ENCODE assay signal across 16 mouse cellular contexts in genomic region chr11:51917951-51918350, GRCm38 (mm10). TPM values are rescaled to one million over a fixed set of nuclear protein-coding genes. Genes with fewer than 3 reads are reported as not detected.
DNase-seq lines count a peak whose midpoint lies in the region; ATAC-seq and TF ChIP-seq lines count a peak whose summit lies in the region.
"Had no signal": no experiment of that assay in that cellular context is flagged by ENCODE, and none has a peak within 500 bp of the region (broad histone marks: within the 10 kb centered on the region; RNA-seq: fewer than 3 reads in every experiment).

No protein-coding gene starts in this region.

- H3K27me3 ChIP-seq in lung, embryonic 14.5 days (ENCODE audit: insufficient read depth, low read length) = no peaks in the 10 kb centered on the region
- H3K27me3 ChIP-seq in lung, embryonic 15.5 days = no peaks in the 10 kb centered on the region
- no peaks in the 10 kb centered on the region for H3K27me3 ChIP-seq in hindbrain, embryonic 14.5 days (ENCODE audit: control insufficient read depth, insufficient read depth, low read length)

- no peak for TF ChIP-seq POLR2A in lung, adult 2 months (IDR thresholded peaks at IDR 0.05; ENCODE audit: borderline replicate concordance, extremely low read depth, low read depth, low read length)

- no peak for TF ChIP-seq CTCF in lung, embryonic 14.5 days (IDR thresholded peaks at IDR 0.05; ENCODE audit: low read depth)
- TF ChIP-seq CTCF in lung, adult 2 months (IDR thresholded peaks at IDR 0.05; ENCODE audit: insufficient read depth, low read length) = no peak

- H3K36me3 ChIP-seq in lung, embryonic 14.5 days (ENCODE audit: insufficient read depth) = no peaks in the 10 kb centered on the region
- no peaks in the 10 kb centered on the region for H3K36me3 ChIP-seq in lung, embryonic 15.5 days
- H3K36me3 ChIP-seq in hindbrain, embryonic 14.5 days (replicated peaks; ENCODE audit: control insufficient read depth, insufficient read depth) = no peaks in the 10 kb centered on the region
- H3K36me3 ChIP-seq: midbrain, embryonic 10.5 days had no signal

- 0 out of 2 replicates have a peak overlapping the region, but pooled peaks have one; percentile 8 for H3K27ac ChIP-seq in lung, embryonic 14.5 days (ENCODE audit: low read depth)
- peak overlapping the region; percentile 97 for H3K27ac ChIP-seq in lung, embryonic 15.5 days
- H3K27ac ChIP-seq in hindbrain, embryonic 14.5 days = no peak overlapping the region
- H3K27ac ChIP-seq: left cerebral cortex, adult 2 months; midbrain, embryonic 10.5 days had no signal

- peak; percentile 49 for DNase-seq in adrenal gland, adult 2 months
- DNase-seq in adrenal gland, postnatal 25 days = no peak
- peak; percentile 66 for DNase-seq in lung, embryonic 14.5 days
- DNase-seq in lung, adult 2 months = no peak
- no peak for DNase-seq in urinary bladder, adult 18-20 months (ENCODE audit: low spot score in 2 of 2)
- DNase-seq in left cerebral cortex, adult 11 months (ENCODE audit: low spot score) = no peak
- DNase-seq in hindbrain, embryonic 14.5 days (ENCODE audit: low spot score) = no peak
- DNase-seq: adrenal gland, postnatal 10 days; cerebellum, adult 18-20 months; embryo, embryonic 11 days; liver had no signal

- H3K4me3 ChIP-seq in lung, embryonic 14.5 days (ENCODE audit: low read depth, low read length) = no peak overlapping the region
- no peak overlapping the region for H3K4me3 ChIP-seq in lung, adult 2 months (replicated peaks; ENCODE audit: extremely low read depth, low read depth, low read length)
- H3K4me3 ChIP-seq in lung, embryonic 15.5 days = no peak overlapping the region
- H3K4me3 ChIP-seq in hindbrain, embryonic 14.5 days (replicated peaks; ENCODE audit: low read length) = no peak overlapping the region
- H3K4me3 ChIP-seq: erythroblast, embryonic 14.5 days; left cerebral cortex, adult 2 months; midbrain, embryonic 10.5 days had no signal

- no peaks in the 10 kb centered on the region for H3K9me3 ChIP-seq in lung, embryonic 14.5 days (ENCODE audit: low read depth, low read length)
- H3K9me3 ChIP-seq in lung, embryonic 15.5 days = no peaks in the 10 kb centered on the region
- no peaks in the 10 kb centered on the region for H3K9me3 ChIP-seq in hindbrain, embryonic 14.5 days (ENCODE audit: control insufficient read depth, low read length)

- WGBS in lung, embryonic 14.5 days = 37% methylated on average over 2 of the region's 2 CpGs
- WGBS in lung, adult 2 months = 63% methylated on average over 2 of the region's 2 CpGs
- WGBS in lung, embryonic 15.5 days = 52% methylated on average over 2 of the region's 2 CpGs
- 75% methylated on average over 2 of the region's 2 CpGs for WGBS in hindbrain, embryonic 14.5 days

- no peak overlapping the region for H3K9ac ChIP-seq in lung, embryonic 14.5 days
- no peak overlapping the region for H3K9ac ChIP-seq in lung, embryonic 15.5 days
- no peak overlapping the region for H3K9ac ChIP-seq in hindbrain, embryonic 14.5 days

- peaks cover 21% of the 10 kb centered on the region for H3K4me1 ChIP-seq in lung, embryonic 14.5 days (ENCODE audit: insufficient read depth)
- peaks cover 18% of the 10 kb centered on the region for H3K4me1 ChIP-seq in lung, adult 2 months (ENCODE audit: control insufficient read depth, insufficient read depth, low read length)
- peaks cover 36% of the 10 kb centered on the region for H3K4me1 ChIP-seq in lung, embryonic 15.5 days
- H3K4me1 ChIP-seq in hindbrain, embryonic 14.5 days (replicated peaks; ENCODE audit: control insufficient read depth, insufficient read depth, low read length) = peaks cover 11% of the 10 kb centered on the region

- no peak overlapping the region for H3K4me2 ChIP-seq in lung, embryonic 14.5 days
- H3K4me2 ChIP-seq in lung, embryonic 15.5 days = no peak overlapping the region; the same call in 1 of the 2 replicates
- no peak overlapping the region for H3K4me2 ChIP-seq in hindbrain, embryonic 14.5 days (replicated peaks)
- H3K4me2 ChIP-seq: heart, embryonic 11.5 days had no signal

- no peak for ATAC-seq in lung, embryonic 14.5 days (ENCODE audit: insufficient read depth)
- ATAC-seq in lung, embryonic 15.5 days (ENCODE audit: borderline replicate concordance, extremely low read depth, low FRiP score, low TSS enrichment) = no peak
- ATAC-seq in hindbrain, embryonic 14.5 days (ENCODE audit: low FRiP score) = no peak

RNA-seq across cellular contexts. Expression of gene Cdkn2aipnl, which starts 49.5 kb away (rescaled TPM):
- total RNA-seq in adrenal gland, adult 2 months (2021) = 10 to 100 TPM; 15.2 to 22.2 TPM
- polyA plus RNA-seq in adrenal gland, adult 2 months (2012; rRNA removed) = 8.5 and 9.9 TPM in 2 replicates
- total RNA-seq in adrenal gland, postnatal 25 days (2021) = 20.1 and 20.5 TPM in 2 replicates
- 107 and 109 TPM in 2 replicates for polyA plus RNA-seq in lung, embryonic 14.5 days (2014; fragmentation: Nextera tagmentation; extraction: Ambion mirVana)
- 18.7 and 19.7 TPM in 2 replicates for polyA plus RNA-seq in lung, adult 2 months (2012; rRNA removed)
- polyA plus RNA-seq in lung, embryonic 15.5 days (2015; fragmentation: Nextera tagmentation; extraction: Ambion mirVana) = 102 and 109 TPM in 2 replicates
- polyA plus RNA-seq in hindbrain, embryonic 14.5 days (2014; fragmentation: Nextera tagmentation; extraction: Ambion mirVana) = 117 and 129 TPM in 2 replicates

Comparison
In these comparisons a context has a peak if more than half of its experiments do, and no peak if none do; other contexts are left out.
1. DNase-seq: peak in adrenal gland, adult 2 months (single experiment) and lung, embryonic 14.5 days (single experiment); none in adrenal gland, postnatal 25 days (single experiment), lung, adult 2 months (single experiment), urinary bladder, adult 18-20 months (0 of 2), left cerebral cortex, adult 11 months (single experiment) and hindbrain, embryonic 14.5 days (single experiment).